Mouse (Mus musculus): ENCODE measurements around the gene Tanc1. TPM values are rescaled to one million over a fixed set of nuclear protein-coding genes. Genes with fewer than 3 reads are reported as not detected.

Gene Tanc1
- polyA plus RNA-seq, 1 experiment: 1.00 TPM

GRCm38 (mm10) chr2:59612733-59613473 is 1.1 kb downstream of the Tanc1 start:
- peaks cover 64% of the 10 kb centered on the region for H3K27me3 ChIP-seq (replicated peaks)

GRCm38 (mm10) chr2:59613474-59614019 is 1.7 kb downstream of the Tanc1 start:
- peaks cover 32% of the 10 kb centered on the region for H3K4me1 ChIP-seq

More at GRCm38 (mm10) chr2:59612733-59613473, 1.1 kb downstream of the Tanc1 start:
- no peak for TF ChIP-seq FLI1 (IDR thresholded peaks at IDR 0.05; ENCODE audit: low read length)
- no peak for TF ChIP-seq GATA1 (IDR thresholded peaks at IDR 0.05; ENCODE audit: borderline replicate concordance, low read length)
- Histone ChIP-seq H3K4me1 (peaks cover 32% of the 10 kb centered on the region), H3K9me3 (no peaks in the 10 kb centered on the region), H3K36me3 (replicated peaks; ENCODE audit: low read length) (no peaks in the 10 kb centered on the region), H3K4me3 (replicated peaks) (peak overlapping the region; percentile 93)

GRCm38 (mm10) chr2:59616890-59617289 is 5.0 kb downstream of the Tanc1 start:
- H3K27me3 ChIP-seq (replicated peaks): peaks cover 38% of the 10 kb centered on the region
- no peak overlapping the region for H3K4me3 ChIP-seq (replicated peaks)
- no peaks in the 10 kb centered on the region for H3K9me3 ChIP-seq
- no peaks in the 10 kb centered on the region for H3K36me3 ChIP-seq (replicated peaks; ENCODE audit: low read length)
- H3K4me1 ChIP-seq: peaks cover 27% of the 10 kb centered on the region
- TF ChIP-seq GATA1 (IDR thresholded peaks at IDR 0.05; ENCODE audit: borderline replicate concordance, low read length): no peak
- no peak for TF ChIP-seq FLI1 (IDR thresholded peaks at IDR 0.05; ENCODE audit: low read length)

More at GRCm38 (mm10) chr2:59613474-59614019, 1.7 kb downstream of the Tanc1 start:
- peak overlapping the region; percentile 93 for H3K4me3 ChIP-seq (replicated peaks)
- no peaks in the 10 kb centered on the region for H3K9me3 ChIP-seq
- TF ChIP-seq FLI1 (IDR thresholded peaks at IDR 0.05; ENCODE audit: low read length) (no peak), GATA1 (IDR thresholded peaks at IDR 0.05; ENCODE audit: borderline replicate concordance, low read length) (no peak)
- H3K36me3 ChIP-seq (replicated peaks; ENCODE audit: low read length): no peaks in the 10 kb centered on the region
- peaks cover 58% of the 10 kb centered on the region for H3K27me3 ChIP-seq (replicated peaks)

GRCm38 (mm10) chr2:59618996-59619395 is 7.2 kb downstream of the Tanc1 start:
- TF ChIP-seq GATA1 (IDR thresholded peaks at IDR 0.05; ENCODE audit: borderline replicate concordance, low read length): no peak
- TF ChIP-seq FLI1 (IDR thresholded peaks at IDR 0.05; ENCODE audit: low read length): no peak
- Histone ChIP-seq H3K36me3 (replicated peaks; ENCODE audit: low read length) (peaks cover 2% of the 10 kb centered on the region), H3K27me3 (replicated peaks) (peaks cover 21% of the 10 kb centered on the region), H3K4me3 (replicated peaks) (no peak overlapping the region), H3K4me1 (peaks cover 20% of the 10 kb centered on the region), H3K9me3 (peaks cover 3% of the 10 kb centered on the region)

- Histone ChIP-seq H3K36me3 (replicated peaks; ENCODE audit: low read length) (peaks cover 5% of the 10 kb centered on the region), H3K27me3 (replicated peaks) (peaks cover 14% of the 10 kb centered on the region), H3K4me1 (peaks cover 18% of the 10 kb centered on the region), H3K9me3 (peaks cover 6% of the 10 kb centered on the region), H3K4me3 (replicated peaks) (no peak overlapping the region)
- TF ChIP-seq GATA1 (IDR thresholded peaks at IDR 0.05; ENCODE audit: borderline replicate concordance, low read length) (no peak), FLI1 (IDR thresholded peaks at IDR 0.05; ENCODE audit: low read length) (no peak)
Measured at GRCm38 (mm10) chr2:59620601-59621000, 8.8 kb downstream of the Tanc1 start.

GRCm38 (mm10) chr2:59622514-59623139 is 10.8 kb downstream of the Tanc1 start:
- peaks cover 9% of the 10 kb centered on the region for H3K27me3 ChIP-seq (replicated peaks)
- peaks cover 17% of the 10 kb centered on the region; the same call in 1 of the 2 replicates for H3K4me1 ChIP-seq
- no peak overlapping the region for H3K4me3 ChIP-seq (replicated peaks)
- H3K36me3 ChIP-seq (replicated peaks; ENCODE audit: low read length): peaks cover 5% of the 10 kb centered on the region
- peaks cover 6% of the 10 kb centered on the region for H3K9me3 ChIP-seq
- no peak for TF ChIP-seq GATA1 (IDR thresholded peaks at IDR 0.05; ENCODE audit: borderline replicate concordance, low read length)
- no peak for TF ChIP-seq FLI1 (IDR thresholded peaks at IDR 0.05; ENCODE audit: low read length)

GRCm38 (mm10) chr2:59623858-59624257 is 12.0 kb downstream of the Tanc1 start:
- Histone ChIP-seq H3K4me1 (peaks cover 28% of the 10 kb centered on the region; the same call in 1 of the 2 replicates), H3K36me3 (replicated peaks; ENCODE audit: low read length) (peaks cover 5% of the 10 kb centered on the region), H3K4me3 (replicated peaks) (no peak overlapping the region), H3K9me3 (peaks cover 6% of the 10 kb centered on the region), H3K27me3 (replicated peaks) (peaks cover 18% of the 10 kb centered on the region)
- no peak for TF ChIP-seq GATA1 (IDR thresholded peaks at IDR 0.05; ENCODE audit: borderline replicate concordance, low read length)
- TF ChIP-seq FLI1 (IDR thresholded peaks at IDR 0.05; ENCODE audit: low read length): no peak

GRCm38 (mm10) chr2:59625416-59625815 is 13.6 kb downstream of the Tanc1 start:
- Histone ChIP-seq H3K27me3 (replicated peaks) (peaks cover 25% of the 10 kb centered on the region), H3K4me1 (peaks cover 28% of the 10 kb centered on the region; the same call in 1 of the 2 replicates), H3K4me3 (replicated peaks) (no peak overlapping the region), H3K36me3 (replicated peaks; ENCODE audit: low read length) (peaks cover 5% of the 10 kb centered on the region), H3K9me3 (peaks cover 6% of the 10 kb centered on the region)
- no peak for TF ChIP-seq FLI1 (IDR thresholded peaks at IDR 0.05; ENCODE audit: low read length)

GRCm38 (mm10) chr2:59625927-59626326 is 14.1 kb downstream of the Tanc1 start:
- Histone ChIP-seq H3K4me1 (peaks cover 25% of the 10 kb centered on the region; the same call in 1 of the 2 replicates), H3K27me3 (replicated peaks) (peaks cover 30% of the 10 kb centered on the region), H3K36me3 (replicated peaks; ENCODE audit: low read length) (peaks cover 5% of the 10 kb centered on the region), H3K4me3 (replicated peaks) (no peak overlapping the region), H3K9me3 (peaks cover 6% of the 10 kb centered on the region)
- TF ChIP-seq FLI1 (IDR thresholded peaks at IDR 0.05; ENCODE audit: low read length) (no peak), GATA1 (IDR thresholded peaks at IDR 0.05; ENCODE audit: borderline replicate concordance, low read length) (no peak)

- H3K9me3 ChIP-seq: peaks cover 6% of the 10 kb centered on the region
- H3K36me3 ChIP-seq (replicated peaks; ENCODE audit: low read length): peaks cover 5% of the 10 kb centered on the region
- no peak overlapping the region for H3K4me3 ChIP-seq (replicated peaks)
- peaks cover 30% of the 10 kb centered on the region for H3K4me1 ChIP-seq
- H3K27me3 ChIP-seq (replicated peaks): peaks cover 34% of the 10 kb centered on the region
- no peak for TF ChIP-seq FLI1 (IDR thresholded peaks at IDR 0.05; ENCODE audit: low read length)
- TF ChIP-seq GATA1 (IDR thresholded peaks at IDR 0.05; ENCODE audit: borderline replicate concordance, low read length): no peak
Measured at GRCm38 (mm10) chr2:59626422-59626821, 14.6 kb downstream of the Tanc1 start.
